Mouse (Mus musculus): ENCODE data around the gene Nsmf.

Nsmf gene

GRCm38 (mm10) chr2:25054221-25055067 is at the start of gene Nsmf:
Nsmf (plus strand) TSS chr2:25054355.
- 2% methylated on average over 47 of the region's 47 CpGs for WGBS

DNA sequence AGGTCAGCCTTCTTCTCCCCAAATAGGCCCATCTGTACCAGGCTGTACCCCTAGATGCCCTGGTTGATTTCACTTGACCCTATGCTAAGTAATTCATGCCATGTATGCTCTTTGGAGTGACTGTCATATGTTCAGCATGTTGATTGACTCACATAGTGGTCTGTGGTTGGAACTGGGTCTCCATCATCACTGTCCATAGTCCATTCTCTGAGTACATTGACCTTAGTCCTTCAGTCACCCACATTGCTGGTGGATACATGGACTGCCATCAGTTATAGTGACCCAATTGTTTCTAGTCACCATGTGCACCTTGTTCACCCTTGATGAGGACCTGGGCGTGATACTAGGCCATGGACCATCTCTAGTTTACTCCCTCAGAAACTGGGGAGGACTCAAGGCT is 47.4 kb upstream of the Nsmf start:
- whole genome bisulfite sequencing = 97% methylated on average over 1 of the region's 1 CpGs

- 69% methylated on average over 1 of the region's 1 CpGs for WGBS
Observed at GRCm38 (mm10) chr2:25022678-25023077, 31.5 kb upstream of the Nsmf start.

GRCm38 (mm10) chr2:25025109-25025508 is 29.0 kb upstream of the Nsmf start:
- WGBS = 97% methylated on average over 1 of the region's 1 CpGs

GRCm38 (mm10) chr2:25034994-25035393 is 19.2 kb upstream of the Nsmf start:
- WGBS = 93% methylated on average over 4 of the region's 4 CpGs

- WGBS = 86% methylated on average over 5 of the region's 5 CpGs
Observed at GRCm38 (mm10) chr2:25040089-25040488, 14.1 kb upstream of the Nsmf start.

- WGBS = 57% methylated on average over 7 of the region's 7 CpGs
Observed at GRCm38 (mm10) chr2:25050921-25051320, 3.2 kb upstream of the Nsmf start.

DNA sequence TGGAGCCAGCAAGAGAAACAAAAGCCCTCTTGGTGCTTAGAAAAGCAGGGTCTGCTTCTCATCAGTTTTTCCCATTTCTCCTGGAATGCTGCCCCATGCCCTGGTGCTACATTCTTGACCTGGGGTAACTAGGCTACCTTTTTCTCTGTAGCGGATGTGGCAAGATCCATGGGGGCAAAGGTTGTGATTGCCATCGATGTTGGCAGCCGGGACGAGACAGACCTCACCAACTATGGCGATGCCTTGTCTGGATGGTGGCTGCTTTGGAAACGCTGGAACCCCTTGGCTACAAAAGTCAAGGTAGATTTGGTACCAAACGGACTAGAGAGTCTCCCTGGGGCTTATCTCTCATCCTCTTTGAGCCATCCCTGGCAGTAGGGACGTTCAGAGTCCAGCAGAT is 2.7 kb upstream of the Nsmf start:
- WGBS = 93% methylated on average over 8 of the region's 8 CpGs

- WGBS = 73% methylated on average over 6 of the region's 6 CpGs
Observed at GRCm38 (mm10) chr2:25053101-25053500, 1.1 kb upstream of the Nsmf start.

DNA sequence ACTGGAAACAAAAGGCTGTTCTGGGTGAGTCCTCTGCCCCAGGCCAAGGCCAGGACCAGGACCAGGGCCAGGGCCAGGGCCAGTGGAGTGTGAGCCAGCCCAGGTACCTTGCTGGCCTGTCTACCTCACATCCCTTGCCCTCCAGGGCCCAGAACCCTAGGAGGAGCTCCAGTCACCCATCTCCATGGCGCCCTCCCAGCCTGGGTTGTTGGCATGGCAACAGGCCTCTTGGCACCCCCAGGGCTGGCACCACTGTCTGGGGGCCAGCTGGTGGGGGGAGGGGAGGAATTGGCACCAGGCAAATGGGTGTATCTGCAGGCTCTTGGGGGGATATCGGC is 882 bp downstream of the Nsmf start:
- 11% methylated on average over 2 of the region's 2 CpGs for whole genome bisulfite sequencing

DNA sequence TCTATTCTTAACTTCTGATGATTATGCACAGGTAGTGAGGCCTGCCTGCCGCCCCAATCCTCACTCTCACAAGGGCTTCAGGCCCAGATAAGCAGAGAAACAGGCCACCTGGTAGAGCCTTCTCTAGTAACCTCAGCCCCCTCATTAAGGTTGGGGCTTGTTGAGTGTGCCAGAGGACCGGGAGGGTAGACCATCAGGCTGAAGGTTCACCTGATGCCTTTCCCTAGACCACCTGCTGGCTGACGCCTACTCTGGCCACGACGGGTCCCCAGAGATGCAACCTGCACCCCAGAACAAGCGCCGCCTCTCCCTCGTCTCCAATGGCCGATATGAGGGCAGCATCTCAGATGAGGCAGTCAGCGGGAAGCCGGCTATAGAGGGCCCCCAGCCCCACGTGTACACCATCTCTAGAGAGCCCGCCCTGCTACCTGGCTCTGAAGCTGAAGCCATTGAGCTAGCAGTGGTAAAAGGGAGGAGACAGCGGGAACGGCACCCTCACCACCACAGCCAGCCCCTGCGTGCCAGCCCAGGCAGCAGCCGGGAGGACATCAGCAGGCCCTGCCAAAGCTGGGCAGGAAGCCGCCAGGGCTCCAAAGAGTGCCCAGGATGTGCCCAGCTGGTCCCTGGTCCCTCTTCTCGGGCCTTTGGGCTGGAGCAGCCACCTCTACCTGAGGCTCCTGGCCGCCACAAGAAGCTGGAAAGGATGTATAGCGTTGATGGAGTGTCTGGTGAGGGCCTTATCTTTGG is 1.4 kb downstream of the Nsmf start:
- WGBS = 39% methylated on average over 21 of the region's 21 CpGs

GRCm38 (mm10) chr2:25058926-25059325 is 4.8 kb downstream of the Nsmf start:
- WGBS = 68% methylated on average over 7 of the region's 7 CpGs

DNA sequence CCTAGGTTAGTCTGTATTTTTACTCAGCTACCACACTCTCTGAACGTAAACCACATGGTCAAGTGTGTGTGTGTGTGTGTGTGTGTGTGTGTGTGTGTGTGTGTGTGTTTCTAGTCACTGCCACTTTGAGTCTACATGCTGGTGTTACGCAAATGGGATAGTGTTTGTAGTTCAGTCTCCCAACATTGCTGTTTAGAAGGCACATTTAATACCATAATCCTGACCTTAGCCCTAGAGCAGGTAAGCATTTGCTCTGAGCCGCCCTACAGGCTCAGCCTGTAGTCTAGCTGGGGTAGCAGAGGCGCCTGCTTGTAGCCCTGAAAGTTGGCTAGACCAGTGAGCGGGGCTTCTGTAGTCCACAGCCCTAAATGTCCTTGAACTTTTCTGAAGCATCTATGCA is 9.4 kb downstream of the Nsmf start:
- WGBS = 91% methylated on average over 5 of the region's 5 CpGs

- WGBS = 82% methylated on average over 1 of the region's 1 CpGs
Observed at GRCm38 (mm10) chr2:25064285-25064684, 10.1 kb downstream of the Nsmf start.

DNA sequence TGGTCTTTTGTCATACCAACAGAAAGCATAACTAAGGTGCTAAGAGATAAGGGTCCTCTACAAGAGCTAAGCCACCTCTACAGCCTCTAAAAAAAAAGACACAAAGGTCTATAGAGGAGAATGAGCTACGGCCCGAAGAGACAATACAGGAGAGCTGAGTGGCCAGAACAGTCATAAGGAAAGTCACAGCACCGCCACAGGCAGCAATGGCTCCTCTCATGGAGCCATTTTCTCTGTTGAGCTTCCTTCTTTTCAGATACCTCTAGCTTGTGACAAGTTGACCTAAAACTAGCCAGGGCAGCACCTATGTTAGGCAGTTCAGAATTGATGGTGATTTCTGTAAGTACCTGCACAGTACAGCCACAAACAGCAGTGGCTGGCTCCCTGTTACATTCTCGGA is 12.4 kb downstream of the Nsmf start:
- 88% methylated on average over 4 of the region's 4 CpGs for WGBS

DNA sequence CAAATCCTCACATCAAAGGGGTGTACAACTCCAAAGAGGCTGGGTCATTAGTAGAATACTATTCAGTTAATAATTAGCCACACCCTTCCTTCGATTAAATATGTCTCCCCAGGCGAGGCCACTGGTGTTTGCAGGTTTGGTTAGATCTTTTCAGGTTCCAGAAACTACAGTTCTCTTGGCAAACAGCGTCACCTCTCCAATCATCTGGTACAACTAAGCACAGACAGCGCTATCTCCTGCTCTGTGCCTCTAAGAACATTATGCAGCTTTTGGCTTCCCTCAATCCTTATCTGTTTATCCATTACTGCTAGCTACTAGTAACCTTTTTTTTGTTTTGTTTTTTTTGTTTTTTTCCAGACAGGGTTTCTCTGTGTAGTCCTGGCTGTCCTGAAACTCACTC is 15.4 kb downstream of the Nsmf start:
- WGBS = 74% methylated on average over 4 of the region's 4 CpGs

- WGBS = 91% methylated on average over 4 of the region's 4 CpGs
Observed at GRCm38 (mm10) chr2:25072398-25072797, 18.2 kb downstream of the Nsmf start.

GRCm38 (mm10) chr2:25075506-25075905 is 21.4 kb downstream of the Nsmf start:
- 56% methylated on average over 4 of the region's 4 CpGs for WGBS

GRCm38 (mm10) chr2:25078967-25079366 is 24.8 kb downstream of the Nsmf start:
- WGBS = 91% methylated on average over 1 of the region's 1 CpGs

GRCm38 (mm10) chr2:25080076-25080475 is 25.9 kb downstream of the Nsmf start, which contains the start of gene Entpd8:
Entpd8 (plus strand) TSS chr2:25080304.
- WGBS = 77% methylated on average over 5 of the region's 5 CpGs

- 89% methylated on average over 4 of the region's 4 CpGs for WGBS
Observed at GRCm38 (mm10) chr2:25083697-25084096, 29.5 kb downstream of the Nsmf start.

DNA sequence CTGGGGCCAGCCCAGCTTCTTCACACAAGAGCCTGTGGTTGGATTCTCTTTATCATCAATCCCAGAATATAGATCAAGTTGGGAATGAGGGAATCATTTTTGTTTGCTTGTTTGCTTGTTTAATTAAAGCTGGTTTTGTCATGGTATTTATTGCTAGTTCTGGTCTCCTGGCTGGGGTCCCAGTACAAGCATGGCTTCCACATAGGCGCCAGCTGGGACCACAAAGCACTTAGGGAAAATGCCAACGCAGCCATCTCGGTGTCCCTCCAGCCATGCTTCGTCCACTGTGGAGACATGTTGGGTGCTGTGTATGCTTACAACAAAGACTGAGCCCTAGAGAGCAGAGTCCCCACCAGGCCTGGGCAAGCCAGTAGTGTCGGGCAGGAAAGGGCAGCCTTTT is 31.4 kb downstream of the Nsmf start:
- 83% methylated on average over 5 of the region's 5 CpGs for WGBS

- WGBS = 80% methylated on average over 2 of the region's 2 CpGs
Observed at GRCm38 (mm10) chr2:25087842-25088241, 33.7 kb downstream of the Nsmf start.

Data from cerebral cortex, adult 2 months (tissue).